Mouse (Mus musculus) hindbrain, embryonic 16.5 days (tissue): Measurements from ENCODE around the gene Kcnq2. TPM values are rescaled to one million over a fixed set of nuclear protein-coding genes. Genes with fewer than 3 reads are reported as not detected.

Experiments used
- ATAC-seq: fragments of 200-750 bp; cut with Nextera tagmentation; 2 replicates; pipeline ENCODE4 v1.8.0; 2017; ENCODE audit warnings: moderate TSS enrichment, moderate library complexity
- H3K27ac ChIP-seq: fragments of 300-500 bp; sonication (generic); 2 replicates; pipeline ENCODE4 v1.5.1; 2014; ENCODE audit warnings: low read depth, mild to moderate bottlenecking, control low read depth, low read length, moderate library complexity
- H3K27me3 ChIP-seq: fragments of 300-500 bp; sonication (generic); replicated peaks from 2 replicates; pipeline ENCODE4 v1.6.1; 2014; ENCODE audit warnings: low read length; ENCODE audit not compliant: control insufficient read depth, insufficient read depth
- H3K36me3 ChIP-seq: fragments of 300-500 bp; sonication (generic); 2 replicates; pipeline ENCODE4 v1.6.1; 2014; ENCODE audit warnings: mild to moderate bottlenecking, low read length, moderate library complexity, mixed read lengths; ENCODE audit not compliant: control insufficient read depth, insufficient read depth
- H3K4me1 ChIP-seq: fragments of 300-500 bp; sonication (generic); 2 replicates; pipeline ENCODE4 v1.6.1; 2014; ENCODE audit warnings: low read depth, low read length; ENCODE audit not compliant: control insufficient read depth, insufficient read depth
- H3K4me2 ChIP-seq: fragments of 300-500 bp; sonication (generic); 2 replicates; pipeline ENCODE4 v1.6.1; 2014; ENCODE audit warnings: mild to moderate bottlenecking, low read length, control low read depth, moderate library complexity
- H3K4me3 ChIP-seq: fragments of 300-500 bp; sonication (generic); 2 replicates; pipeline ENCODE4 v1.5.1; 2014; ENCODE audit warnings: mild to moderate bottlenecking, low read length, control low read depth, moderate library complexity
- H3K9ac ChIP-seq: fragments of 300-500 bp; sonication (generic); 2 replicates; pipeline ENCODE4 v1.6.1; 2014; ENCODE audit warnings: low read depth, mild to moderate bottlenecking, control low read depth, low read length, moderate library complexity
- H3K9me3 ChIP-seq: fragments of 300-500 bp; sonication (generic); 2 replicates; pipeline ENCODE4 v1.6.1; 2014; ENCODE audit warnings: mild to moderate bottlenecking, low read length, moderate library complexity; ENCODE audit not compliant: control insufficient read depth
- WGBS: fragments of 180-500 bp; shearing (Covaris S2); extraction: QIAGEN DNeasy Blood & Tissue Kit; methylation state at CpG from one replicate; pipeline ENCODE4 v1.1.7; 2014; 5-methylcytosine and 5-hydroxymethylcytosine counted together
- polyA plus RNA-seq: library from polyadenylated mRNA; unstranded; fragments of >200 nt; fragmentation: Nextera tagmentation; extraction: Ambion mirVana; gene quantifications from 2 replicates; pipeline ENCODE4 v1.2.1, GENCODE M21; 2015

Gene Kcnq2
- polyA plus RNA-seq, 1 experiment from 2014 or later = 41.4 TPM

DNA sequence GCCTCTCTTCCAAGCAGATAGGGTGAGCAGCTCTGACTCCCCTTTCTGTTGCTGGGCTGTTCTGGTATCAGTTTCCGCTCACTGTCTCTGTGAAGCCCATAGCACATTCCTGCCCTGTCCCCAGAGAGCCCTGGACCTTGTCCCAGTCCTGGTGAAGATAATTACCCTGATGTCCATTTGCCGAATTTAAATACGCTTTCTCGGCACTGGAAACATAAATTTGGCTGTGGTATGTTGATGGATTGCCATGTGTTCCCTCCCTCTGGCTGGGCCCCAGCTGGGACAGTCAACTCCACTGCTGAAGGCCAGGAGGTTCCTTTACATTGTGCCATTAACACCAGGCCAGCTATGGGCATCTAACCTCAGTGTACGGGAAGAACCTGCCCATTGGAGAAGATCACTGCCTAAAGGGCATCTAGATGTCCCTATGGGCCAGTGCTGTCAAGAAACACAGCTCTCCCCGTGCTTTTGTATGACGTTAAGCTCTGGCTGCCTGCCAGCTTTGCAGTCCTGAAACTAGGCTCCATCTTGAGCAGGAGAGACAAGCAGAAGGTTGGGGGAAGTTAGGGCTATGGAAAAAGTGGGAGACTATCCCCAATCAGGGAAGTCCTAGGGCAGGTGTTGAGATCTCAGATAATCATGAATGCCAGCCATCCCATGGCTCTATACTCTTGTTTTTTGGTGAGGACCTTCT lies 86.7 kb downstream of the Kcnq2 start:
- Histone ChIP-seq H3K27ac (no peak overlapping the region), H3K9ac (no peak overlapping the region), H3K9me3 (no peaks in the 10 kb centered on the region), H3K36me3 (no peaks in the 10 kb centered on the region), H3K4me2 (no peak overlapping the region), H3K4me1 (peaks cover 3% of the 10 kb centered on the region; the same call in 1 of the 2 replicates), H3K4me3 (no peak overlapping the region), H3K27me3 (no peaks in the 10 kb centered on the region)
- ATAC-seq = no peak
- WGBS = 33% methylated on average over 7 of the region's 7 CpGs

DNA sequence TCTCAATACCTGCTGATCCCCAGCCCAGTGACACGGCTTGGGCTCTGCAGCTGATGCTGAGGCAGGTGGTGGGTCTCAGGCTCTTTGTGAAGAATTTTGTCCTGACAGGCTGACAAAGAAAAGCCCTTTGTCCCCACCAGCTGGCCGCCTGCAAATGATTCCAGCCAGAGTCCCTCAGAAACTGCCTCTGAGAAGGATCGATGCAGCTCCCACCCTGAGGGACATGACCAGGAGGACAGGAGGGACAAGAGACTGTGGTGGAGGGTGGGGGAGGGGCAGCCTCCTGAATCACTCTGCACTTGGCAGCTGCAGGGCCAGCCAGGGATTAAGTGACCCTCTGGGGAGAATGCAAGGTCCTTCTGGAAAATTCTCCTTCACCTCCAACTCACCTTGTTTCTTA lies 91.1 kb downstream of the Kcnq2 start:
- WGBS = 2% methylated on average over 3 of the region's 3 CpGs
- Histone ChIP-seq H3K27me3 (no peaks in the 10 kb centered on the region), H3K4me2 (no peak overlapping the region), H3K9me3 (no peaks in the 10 kb centered on the region), H3K9ac (no peak overlapping the region), H3K4me3 (no peak overlapping the region), H3K36me3 (no peaks in the 10 kb centered on the region), H3K27ac (no peak overlapping the region), H3K4me1 (peaks cover 26% of the 10 kb centered on the region)
- no peak for ATAC-seq

DNA sequence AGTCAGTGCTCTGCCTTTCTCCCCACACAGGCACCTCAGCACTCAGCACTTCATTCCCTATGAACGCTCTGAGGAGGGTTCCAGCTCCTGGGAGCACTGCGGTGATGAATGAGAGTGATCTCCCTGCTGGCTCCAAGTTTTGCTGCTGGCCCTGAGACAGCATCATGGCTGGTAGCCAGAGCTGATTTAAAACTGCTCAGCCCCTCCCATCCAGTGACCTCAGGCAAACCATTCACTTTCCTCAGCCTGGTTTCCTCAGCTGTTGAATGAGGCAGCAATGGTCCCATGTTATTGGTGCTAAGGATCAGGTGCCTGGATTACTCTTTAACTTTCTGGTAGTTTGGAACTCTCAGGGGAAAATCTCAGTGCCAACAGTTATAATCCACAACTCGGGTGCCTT lies 91.7 kb downstream of the Kcnq2 start, which contains the start of gene Chrna4:
TSS of gene Chrna4 (minus strand) at position 110 of the 400 bp plus-strand sequence.
- Histone ChIP-seq H3K9me3 (no peaks in the 10 kb centered on the region), H3K27ac (peak within 1 kb of the TSS; percentile 1; the same call in 1 of the 2 replicates), H3K27me3 (no peaks in the 10 kb centered on the region), H3K4me1 (peaks cover 26% of the 10 kb centered on the region), H3K4me3 (no peak within 1 kb of the TSS), H3K4me2 (no peak within 1 kb of the TSS), H3K36me3 (no peaks in the 10 kb centered on the region), H3K9ac (no peak within 1 kb of the TSS)
- 30% methylated on average over 3 of the region's 3 CpGs for WGBS
- ATAC-seq = no peak

- Histone ChIP-seq H3K27me3 (no peaks in the 10 kb centered on the region), H3K4me2 (no peak overlapping the region), H3K9ac (no peak overlapping the region), H3K36me3 (no peaks in the 10 kb centered on the region), H3K9me3 (no peaks in the 10 kb centered on the region), H3K27ac (peak overlapping the region; percentile 1; the same call in 1 of the 2 replicates), H3K4me1 (peaks cover 33% of the 10 kb centered on the region), H3K4me3 (no peak overlapping the region)
- ATAC-seq = peak; percentile 8; the same call in 1 of the 2 replicates
Observed at GRCm38 (mm10) chr2:181042376-181042775, 92.7 kb downstream of the Kcnq2 start.

DNA sequence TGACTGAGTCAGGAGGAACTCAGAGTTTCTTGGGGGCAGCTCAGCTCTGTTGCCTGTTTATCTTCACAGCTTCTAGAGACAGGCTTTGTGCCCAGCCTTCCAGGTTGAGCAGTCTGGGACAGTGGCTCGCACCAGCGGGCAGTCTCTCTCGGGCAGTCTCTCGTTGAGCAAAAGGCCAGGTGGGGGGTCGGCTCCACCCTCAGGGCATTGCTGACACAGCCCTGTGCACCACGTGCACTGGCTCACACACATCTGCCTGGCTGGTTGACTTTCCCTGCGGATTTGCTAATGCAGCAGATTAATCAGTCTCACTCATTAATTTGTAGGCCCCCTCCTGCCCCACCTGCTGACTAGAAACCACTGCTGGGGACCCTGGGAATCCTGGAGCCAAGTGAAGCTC lies 93.2 kb downstream of the Kcnq2 start:
- 6% methylated on average over 7 of the region's 7 CpGs for WGBS
- Histone ChIP-seq H3K4me2 (no peak overlapping the region), H3K9ac (no peak overlapping the region), H3K4me3 (no peak overlapping the region), H3K9me3 (no peaks in the 10 kb centered on the region), H3K27ac (no peak overlapping the region), H3K27me3 (no peaks in the 10 kb centered on the region), H3K36me3 (no peaks in the 10 kb centered on the region), H3K4me1 (peaks cover 36% of the 10 kb centered on the region)
- 0 out of 2 replicates have a peak, but pooled peaks have one; percentile 8 for ATAC-seq

GRCm38 (mm10) chr2:181039356-181039680 lies 95.8 kb downstream of the Kcnq2 start:
- peak overlapping the region; percentile 81 for H3K4me3 ChIP-seq
- under 1% methylated on average over 16 of the region's 16 CpGs for WGBS
- no peaks in the 10 kb centered on the region for H3K36me3 ChIP-seq
- peak overlapping the region; percentile 87 for H3K9ac ChIP-seq
- peak; percentile 9; the same call in 1 of the 2 replicates for ATAC-seq
- no peaks in the 10 kb centered on the region for H3K27me3 ChIP-seq
- H3K27ac ChIP-seq = peak overlapping the region; percentile 61; the same call in 1 of the 2 replicates
- peaks cover 36% of the 10 kb centered on the region for H3K4me1 ChIP-seq
- H3K4me2 ChIP-seq = peak overlapping the region; percentile 90
- no peaks in the 10 kb centered on the region for H3K9me3 ChIP-seq

DNA sequence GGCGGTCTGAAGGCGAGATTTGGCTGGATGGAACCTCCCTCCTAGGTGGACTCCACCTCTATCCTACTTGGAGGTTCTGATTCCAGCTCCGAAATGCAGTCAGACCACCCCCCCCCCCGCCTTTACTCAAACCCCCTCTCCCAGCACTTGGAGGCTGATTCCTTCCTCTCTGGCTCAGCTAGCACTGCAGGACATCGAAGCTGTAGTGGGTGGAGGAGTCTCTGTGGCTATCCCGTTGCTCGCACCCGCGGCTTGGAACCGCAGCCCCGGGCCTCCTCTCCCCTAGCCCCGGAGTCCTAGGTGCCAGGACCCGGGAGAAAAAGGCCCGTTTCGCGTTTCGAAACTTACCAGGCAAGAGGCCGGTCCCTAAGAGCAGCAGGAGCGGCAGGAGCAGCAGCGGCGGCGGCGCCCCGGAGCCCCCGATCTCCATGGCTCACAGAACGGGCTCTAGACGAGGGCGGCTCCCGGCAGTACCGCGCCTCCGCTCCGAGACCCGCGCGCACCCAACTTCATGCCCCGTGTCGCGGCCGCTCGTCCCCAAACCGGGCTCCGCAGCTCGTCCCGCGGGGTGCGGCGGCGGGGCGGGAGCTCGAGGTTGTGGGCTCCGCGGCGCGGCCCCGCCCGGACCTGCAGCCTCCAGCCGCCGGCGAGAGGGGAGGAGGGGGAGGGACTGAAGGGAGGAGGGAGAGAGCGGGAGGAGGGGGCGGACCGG lies 96.3 kb downstream of the Kcnq2 start:
- under 1% methylated on average over 52 of the region's 63 CpGs for WGBS
- Histone ChIP-seq H3K27me3 (no peaks in the 10 kb centered on the region), H3K4me1 (peaks cover 33% of the 10 kb centered on the region), H3K27ac (peak overlapping the region; percentile 61; the same call in 1 of the 2 replicates), H3K9me3 (no peaks in the 10 kb centered on the region), H3K36me3 (no peaks in the 10 kb centered on the region), H3K4me3 (peak overlapping the region; percentile 81), H3K4me2 (peak overlapping the region; percentile 90), H3K9ac (peak overlapping the region; percentile 87)
- peak; percentile 12; the same call in 1 of the 2 replicates for ATAC-seq

DNA sequence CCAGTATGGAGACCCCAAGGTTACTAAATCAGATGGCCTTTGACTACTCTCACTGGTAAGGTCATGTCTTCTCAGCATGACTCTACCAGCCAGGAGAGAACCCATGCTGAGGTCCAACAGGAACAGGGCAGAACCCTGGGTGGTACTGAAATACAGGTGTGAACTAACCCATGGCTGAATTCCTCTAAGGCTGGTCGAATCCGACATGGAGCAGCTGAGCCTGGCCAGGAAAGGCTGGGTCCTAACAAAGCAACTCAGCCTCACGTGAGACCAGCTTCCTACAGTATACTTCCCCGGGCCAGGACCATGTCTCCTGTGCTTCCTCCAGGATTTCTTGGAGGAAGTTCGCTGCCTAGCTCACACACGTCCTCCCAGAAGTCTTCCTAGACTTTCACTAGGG lies 98.5 kb downstream of the Kcnq2 start:
- 0 out of 2 replicates have a peak, but pooled peaks cover 2% of the 10 kb centered on the region for H3K36me3 ChIP-seq

GRCm38 (mm10) chr2:181035186-181035585 lies 99.9 kb downstream of the Kcnq2 start:
- Histone ChIP-seq H3K4me2 (no peak overlapping the region), H3K9me3 (no peaks in the 10 kb centered on the region), H3K27ac (no peak overlapping the region), H3K4me1 (peaks cover 16% of the 10 kb centered on the region), H3K4me3 (no peak overlapping the region), H3K36me3 (0 out of 2 replicates have a peak, but pooled peaks cover 2% of the 10 kb centered on the region), H3K27me3 (no peaks in the 10 kb centered on the region), H3K9ac (no peak overlapping the region)
- ATAC-seq = no peak
- 83% methylated on average over 7 of the region's 7 CpGs for WGBS

More for the DNA sequence above, 98.5 kb downstream of the Kcnq2 start:
- H3K4me1 ChIP-seq = peaks cover 17% of the 10 kb centered on the region
- H3K9ac ChIP-seq = no peak overlapping the region
- no peak overlapping the region for H3K27ac ChIP-seq
- H3K9me3 ChIP-seq = no peaks in the 10 kb centered on the region
- no peak for ATAC-seq
- no peaks in the 10 kb centered on the region for H3K27me3 ChIP-seq
- H3K4me3 ChIP-seq = no peak overlapping the region
- no peak overlapping the region for H3K4me2 ChIP-seq
- 77% methylated on average over 6 of the region's 6 CpGs for WGBS
